In genomic region chr4:142066576-142066975, GRCm38 (mm10) we compare ENCODE assay signal across 14 mouse cellular contexts. TPM values are rescaled to one million over a fixed set of nuclear protein-coding genes. Genes with fewer than 3 reads are reported as not detected.
DNase-seq lines count a peak whose midpoint lies in the region; ATAC-seq lines count a peak whose summit lies in the region.
"Had no signal": no experiment of that assay in that cellular context is flagged by ENCODE, and none has a peak within 500 bp of the region (broad histone marks: within the 10 kb centered on the region; RNA-seq: fewer than 3 reads in every experiment).

No protein-coding gene starts in this region.

- H3K36me3 ChIP-seq in heart, embryonic 13.5 days = no peaks in the 10 kb centered on the region
- no peaks in the 10 kb centered on the region for H3K36me3 ChIP-seq in lung, embryonic 15.5 days
- H3K36me3 ChIP-seq in stomach, embryonic 15.5 days = no peaks in the 10 kb centered on the region

- no peak for DNase-seq in heart, adult 8-10 months (ENCODE audit: low spot score)
- DNase-seq in lung, postnatal 36 days = no peak
- DNase-seq in kidney, adult 9 months = peak; percentile 70
- DNase-seq in gastrocnemius, postnatal 36 days = no peak
- DNase-seq in thymus, postnatal 36 days = no peak
- DNase-seq: adrenal gland, postnatal 25 days; cerebellum, adult 11 months; retina, postnatal 1 day had no signal

- H3K4me1 ChIP-seq in heart, embryonic 13.5 days = peaks cover 50% of the 10 kb centered on the region
- peaks cover 56% of the 10 kb centered on the region for H3K4me1 ChIP-seq in lung, embryonic 15.5 days
- peaks cover 45% of the 10 kb centered on the region for H3K4me1 ChIP-seq in stomach, embryonic 15.5 days

- H3K9ac ChIP-seq in heart, embryonic 13.5 days = 0 out of 2 replicates have a peak overlapping the region, but pooled peaks have one; percentile 11
- no peak overlapping the region for H3K9ac ChIP-seq in lung, embryonic 15.5 days
- H3K9ac ChIP-seq in stomach, embryonic 15.5 days = no peak overlapping the region
- H3K9ac ChIP-seq: liver, embryonic 14.5 days had no signal

- no peak overlapping the region for H3K4me2 ChIP-seq in heart, embryonic 13.5 days
- H3K4me2 ChIP-seq in lung, embryonic 15.5 days = 0 out of 2 replicates have a peak overlapping the region, but pooled peaks have one; percentile 21
- H3K4me2 ChIP-seq in stomach, embryonic 15.5 days = no peak overlapping the region
- H3K4me2 ChIP-seq: midbrain, embryonic 11.5 days had no signal

- intact Hi-C loops in gastrocnemius, postnatal 36 days (cut with DNase I) = no loop called here

- 62% methylated on average over 4 of the region's 4 CpGs for WGBS in heart, embryonic 13.5 days
- 43% methylated on average over 4 of the region's 4 CpGs for WGBS in lung, embryonic 15.5 days
- 56% methylated on average over 4 of the region's 4 CpGs for WGBS in stomach, embryonic 15.5 days

- H3K9me3 ChIP-seq in heart, embryonic 13.5 days = no peaks in the 10 kb centered on the region
- no peaks in the 10 kb centered on the region for H3K9me3 ChIP-seq in lung, embryonic 15.5 days
- H3K9me3 ChIP-seq in stomach, embryonic 15.5 days = no peaks in the 10 kb centered on the region

- no peak for ATAC-seq in heart, embryonic 13.5 days (ENCODE audit: extremely low read depth, insufficient number of reproducible peaks, low FRiP score, low TSS enrichment)
- ATAC-seq in lung, embryonic 15.5 days (ENCODE audit: borderline replicate concordance, extremely low read depth, low FRiP score, low TSS enrichment) = no peak
- no peak for ATAC-seq in stomach, embryonic 15.5 days (ENCODE audit: insufficient read depth, low FRiP score, low read depth)
- ATAC-seq: inflammation-experienced regulatory T-cells, adult 6 months had no signal

- peaks cover 11% of the 10 kb centered on the region; the same call in 1 of the 2 replicates for H3K27me3 ChIP-seq in heart, embryonic 13.5 days (replicated peaks)
- H3K27me3 ChIP-seq in lung, embryonic 15.5 days = no peaks in the 10 kb centered on the region
- H3K27me3 ChIP-seq in stomach, embryonic 15.5 days (replicated peaks) = no peaks in the 10 kb centered on the region

- H3K4me3 ChIP-seq in heart, embryonic 13.5 days = no peak overlapping the region
- no peak overlapping the region for H3K4me3 ChIP-seq in lung, embryonic 15.5 days
- no peak overlapping the region for H3K4me3 ChIP-seq in stomach, embryonic 15.5 days (replicated peaks)

- peak overlapping the region; percentile 65; the same call in 1 of the 2 replicates for H3K27ac ChIP-seq in heart, embryonic 13.5 days (replicated peaks)
- peak overlapping the region; percentile 78 for H3K27ac ChIP-seq in lung, embryonic 15.5 days
- H3K27ac ChIP-seq in stomach, embryonic 15.5 days = peak overlapping the region; percentile 90
- H3K27ac ChIP-seq: liver, embryonic 14.5 days had no signal

RNA-seq across cellular contexts. Expression of gene Tmem51, which starts 17.5 kb away (rescaled TPM):
- 25.3 and 30.3 TPM in 2 replicates for polyA plus RNA-seq in heart, embryonic 13.5 days (2015; fragmentation: Nextera tagmentation; extraction: Ambion mirVana)
- total RNA-seq in heart, adult 8-10 months (2022) = 1 to 10 TPM; 4.4 to 5.4 (median 4.7) TPM
- 21.8 and 23.1 TPM in 2 replicates for polyA plus RNA-seq in lung, embryonic 15.5 days (2015; fragmentation: Nextera tagmentation; extraction: Ambion mirVana)
- polyA plus RNA-seq in stomach, embryonic 15.5 days (2015; fragmentation: Nextera tagmentation; extraction: Ambion mirVana) = 62.4 and 64.8 TPM in 2 replicates
- total RNA-seq in gastrocnemius, postnatal 36 days (2021) = 1 to 10 TPM; 1.1 to 1.2 TPM

RNA-seq across cellular contexts. Expression of gene Fhad1, which starts 51.7 kb away (rescaled TPM):
- 2.7 and 3.6 TPM in 2 replicates for polyA plus RNA-seq in heart, embryonic 13.5 days (2015; fragmentation: Nextera tagmentation; extraction: Ambion mirVana)
- under 1 TPM; 0.26 to 0.41 (median 0.35) TPM for total RNA-seq in heart, adult 8-10 months (2022)
- polyA plus RNA-seq in lung, embryonic 15.5 days (2015; fragmentation: Nextera tagmentation; extraction: Ambion mirVana) = 1.7 TPM in 2 replicates
- 2.0 and 2.7 TPM in 2 replicates for polyA plus RNA-seq in stomach, embryonic 15.5 days (2015; fragmentation: Nextera tagmentation; extraction: Ambion mirVana)
- under 1 TPM; 0.13 to 0.35 TPM for total RNA-seq in gastrocnemius, postnatal 36 days (2021)
